8 mouse cellular contexts compared by ENCODE assay signal in the genomic region with DNA sequence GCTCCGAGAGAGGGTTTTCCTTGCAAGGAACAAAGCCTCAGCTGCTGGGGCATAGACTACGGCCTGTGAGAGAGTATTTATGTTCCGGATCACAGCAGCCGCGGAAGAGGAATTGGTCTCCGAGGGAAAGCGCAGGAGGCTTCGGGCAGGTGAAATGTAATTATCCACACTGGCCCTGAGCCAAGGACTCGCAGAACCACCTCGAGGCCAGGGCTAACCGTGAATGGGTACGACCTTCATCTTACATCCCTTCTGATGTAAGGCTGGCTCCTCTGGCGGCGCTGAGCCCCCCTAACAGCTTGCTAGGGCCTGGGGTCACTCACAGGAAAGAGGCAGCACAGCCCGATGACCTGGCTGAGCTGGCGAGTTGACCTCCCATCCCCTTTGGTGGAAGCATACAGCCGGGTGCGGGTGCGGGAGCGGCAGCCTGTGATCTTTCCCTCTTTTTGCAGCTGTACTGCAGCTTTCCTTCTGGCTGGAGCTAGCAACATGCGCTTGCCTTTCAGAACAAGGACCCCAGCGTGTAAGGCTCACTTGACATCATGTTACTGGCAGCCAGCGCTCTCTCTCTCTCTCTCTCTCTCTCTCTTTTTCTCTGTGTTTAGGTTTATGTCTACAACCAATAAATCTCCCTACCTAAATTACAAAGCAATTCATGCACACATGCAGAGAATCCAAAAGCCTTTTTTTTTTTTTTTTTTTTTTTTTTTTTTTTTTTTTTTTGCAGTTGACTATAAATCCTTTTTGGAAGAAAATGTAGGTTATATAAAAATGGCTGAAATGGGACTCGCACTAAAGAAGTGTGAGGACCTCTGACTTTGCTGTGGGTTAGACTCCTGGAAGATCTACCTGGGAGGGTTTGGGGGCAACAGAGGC. TPM values are rescaled to one million over a fixed set of nuclear protein-coding genes. Genes with fewer than 3 reads are reported as not detected.
A peak's percentile ranks its signal among the peaks of the same experiment; 100 is the strongest.
DNase-seq lines count a peak whose midpoint lies in the region; ATAC-seq and TF ChIP-seq lines count a peak whose summit lies in the region.

No protein-coding gene starts in this region.

- H3K27me3 ChIP-seq in liver, embryonic 12.5 days (replicated peaks): no peaks in the 10 kb centered on the region
- H3K27me3 ChIP-seq in liver, embryonic 11.5 days (replicated peaks; ENCODE audit: control insufficient read depth, insufficient read depth, low read length): no peaks in the 10 kb centered on the region
- no peaks in the 10 kb centered on the region for H3K27me3 ChIP-seq in embryonic facial prominence, embryonic 13.5 days
- no peaks in the 10 kb centered on the region for H3K27me3 ChIP-seq in intestine, embryonic 15.5 days (replicated peaks)

- no peak for ATAC-seq in liver, embryonic 12.5 days
- ATAC-seq in liver, embryonic 11.5 days (replicated peaks; ENCODE audit: low FRiP score): no peak
- ATAC-seq in embryonic facial prominence, embryonic 13.5 days (ENCODE audit: insufficient number of reproducible peaks, insufficient read depth, low FRiP score, low TSS enrichment, low read depth): no peak
- ATAC-seq in intestine, embryonic 15.5 days: no peak
- ATAC-seq in erythroblast, adult 5-6 weeks (replicated peaks; ENCODE audit: low FRiP score, poor library complexity, severe bottlenecking): no peak

- 63% methylated on average over 24 of the region's 24 CpGs for WGBS in liver, embryonic 12.5 days (ENCODE audit: insufficient replicate concordance)
- 59% methylated on average over 24 of the region's 24 CpGs for WGBS in liver, embryonic 11.5 days
- WGBS in embryonic facial prominence, embryonic 13.5 days: 33% methylated on average over 24 of the region's 24 CpGs
- 26% methylated on average over 24 of the region's 24 CpGs for WGBS in intestine, embryonic 15.5 days
- WGBS in lung, adult 2 months: 32% methylated on average over 24 of the region's 24 CpGs

- no peak for TF ChIP-seq POLR2A in lung, adult 2 months (IDR thresholded peaks at IDR 0.05; ENCODE audit: borderline replicate concordance, extremely low read depth, low read depth, low read length)

- no peak overlapping the region for H3K9ac ChIP-seq in liver, embryonic 12.5 days
- H3K9ac ChIP-seq in liver, embryonic 11.5 days (ENCODE audit: low read depth, low read length): no peak overlapping the region
- peak overlapping the region; percentile 51; the same call in 1 of the 2 replicates for H3K9ac ChIP-seq in embryonic facial prominence, embryonic 13.5 days
- H3K9ac ChIP-seq in intestine, embryonic 15.5 days: no peak overlapping the region

- no peak overlapping the region for H3K27ac ChIP-seq in liver, embryonic 12.5 days
- no peak overlapping the region for H3K27ac ChIP-seq in liver, embryonic 11.5 days (ENCODE audit: low read depth, low read length)
- no peak overlapping the region for H3K27ac ChIP-seq in embryonic facial prominence, embryonic 13.5 days
- no peak overlapping the region for H3K27ac ChIP-seq in intestine, embryonic 15.5 days

- peak overlapping the region; percentile 18; the same call in 1 of the 2 replicates for H3K4me2 ChIP-seq in liver, embryonic 12.5 days
- no peak overlapping the region for H3K4me2 ChIP-seq in liver, embryonic 11.5 days
- peak overlapping the region; percentile 49 for H3K4me2 ChIP-seq in embryonic facial prominence, embryonic 13.5 days
- H3K4me2 ChIP-seq in intestine, embryonic 15.5 days (replicated peaks): peak overlapping the region; percentile 57

- H3K4me1 ChIP-seq in liver, embryonic 12.5 days: no peaks in the 10 kb centered on the region
- no peaks in the 10 kb centered on the region for H3K4me1 ChIP-seq in liver, embryonic 11.5 days (replicated peaks; ENCODE audit: control insufficient read depth, insufficient read depth, low read length)
- peaks cover 7% of the 10 kb centered on the region for H3K4me1 ChIP-seq in embryonic facial prominence, embryonic 13.5 days
- 0 out of 2 replicates have a peak, but pooled peaks cover 4% of the 10 kb centered on the region for H3K4me1 ChIP-seq in intestine, embryonic 15.5 days (replicated peaks)
- H3K4me1 ChIP-seq in lung, adult 2 months (ENCODE audit: control insufficient read depth, insufficient read depth, low read length): no peaks in the 10 kb centered on the region; the same call in 1 of the 2 replicates

- no peak overlapping the region for H3K4me3 ChIP-seq in liver, embryonic 12.5 days
- no peak overlapping the region for H3K4me3 ChIP-seq in liver, embryonic 11.5 days (ENCODE audit: low read depth, low read length)
- peak overlapping the region; percentile 19; the same call in 1 of the 2 replicates for H3K4me3 ChIP-seq in embryonic facial prominence, embryonic 13.5 days
- no peak overlapping the region for H3K4me3 ChIP-seq in intestine, embryonic 15.5 days (replicated peaks)
- no peak overlapping the region for H3K4me3 ChIP-seq in lung, adult 2 months (replicated peaks; ENCODE audit: extremely low read depth, low read depth, low read length)

- H3K36me3 ChIP-seq in liver, embryonic 12.5 days: no peaks in the 10 kb centered on the region
- H3K36me3 ChIP-seq in liver, embryonic 11.5 days (ENCODE audit: control insufficient read depth, insufficient read depth, low read length): no peaks in the 10 kb centered on the region
- no peaks in the 10 kb centered on the region for H3K36me3 ChIP-seq in embryonic facial prominence, embryonic 13.5 days
- no peaks in the 10 kb centered on the region for H3K36me3 ChIP-seq in intestine, embryonic 15.5 days

- H3K9me3 ChIP-seq in liver, embryonic 12.5 days (replicated peaks): no peaks in the 10 kb centered on the region
- no peaks in the 10 kb centered on the region for H3K9me3 ChIP-seq in liver, embryonic 11.5 days (ENCODE audit: control insufficient read depth, low read length)
- H3K9me3 ChIP-seq in embryonic facial prominence, embryonic 13.5 days: no peaks in the 10 kb centered on the region
- H3K9me3 ChIP-seq in intestine, embryonic 15.5 days: no peaks in the 10 kb centered on the region

- DNase-seq in liver, embryonic 11.5 days (ENCODE audit: low spot score): no peak
- peak; percentile 6 for DNase-seq in retina, embryonic 14.5 days (ENCODE audit: low spot score)
- DNase-seq in layer of hippocampus, adult 9-11 months: no peak
- DNase-seq in lung, adult 2 months: no peak

- no peak for TF ChIP-seq CTCF in lung, adult 2 months (IDR thresholded peaks at IDR 0.05; ENCODE audit: insufficient read depth, low read length)

RNA-seq across cellular contexts. Expression of a gene that starts 52.9 kb away (rescaled TPM):
- polyA plus RNA-seq in liver, embryonic 12.5 days (2016; fragmentation: Nextera tagmentation; extraction: Ambion mirVana): 3.0 and 3.3 TPM in 2 replicates
- polyA plus RNA-seq in liver, embryonic 11.5 days (2014; fragmentation: Nextera tagmentation; extraction: Ambion mirVana): 4.5 and 5.1 TPM in 2 replicates
- 7.9 and 8.8 TPM in 2 replicates for polyA plus RNA-seq in embryonic facial prominence, embryonic 13.5 days (2015; fragmentation: Nextera tagmentation; extraction: Ambion mirVana)
- polyA plus RNA-seq in intestine, embryonic 15.5 days (2015; fragmentation: Nextera tagmentation; extraction: Ambion mirVana): 7.6 and 7.9 TPM in 2 replicates
- 8.6 and 9.7 TPM in 2 replicates for polyA plus RNA-seq in lung, adult 2 months (2012; rRNA removed)
- 9.2 and 10.9 TPM in 2 replicates for total RNA-seq in erythroblast, adult 5-6 weeks (2015; ENCODE audit: low replicate concordance)
- total RNA-seq in erythroblast, adult 5-6 weeks (2017; ENCODE audit: low replicate concordance): 2.8 and 3.2 TPM in 2 replicates
